Mouse (Mus musculus) mesoderm, embryonic 11.5 days (tissue): ENCODE results near the gene Rraga.
"Not testable (repeated sequence)": the region's sequence is repeated elsewhere in the genome, so short reads cannot be mapped to it uniquely, and the experiment has no call there.

ENCODE experiments used
- DNase-seq: peaks from one replicate; pipeline ENCODE4 v3.0.0-alpha.2; 2012; ENCODE audit warnings: low read depth, low spot score

Gene Rraga

GRCm38 (mm10) chr4:86588236-86588635 lies 12.8 kb downstream of the Rraga start:
- DNase-seq, result no peak

- no peak for DNase-seq
Observed at GRCm38 (mm10) chr4:86591304-86591703, 15.8 kb downstream of the Rraga start.

- peak; percentile 98 for DNase-seq
Observed at GRCm38 (mm10) chr4:86611524-86612288, 36.2 kb downstream of the Rraga start, which contains the start of gene Haus6. Gene Haus6, minus strand, starts transcription at chr4:86612055.

GRCm38 (mm10) chr4:86612289-86612620 lies 36.8 kb downstream of the Rraga start:
- DNase-seq, result no peak

DNA sequence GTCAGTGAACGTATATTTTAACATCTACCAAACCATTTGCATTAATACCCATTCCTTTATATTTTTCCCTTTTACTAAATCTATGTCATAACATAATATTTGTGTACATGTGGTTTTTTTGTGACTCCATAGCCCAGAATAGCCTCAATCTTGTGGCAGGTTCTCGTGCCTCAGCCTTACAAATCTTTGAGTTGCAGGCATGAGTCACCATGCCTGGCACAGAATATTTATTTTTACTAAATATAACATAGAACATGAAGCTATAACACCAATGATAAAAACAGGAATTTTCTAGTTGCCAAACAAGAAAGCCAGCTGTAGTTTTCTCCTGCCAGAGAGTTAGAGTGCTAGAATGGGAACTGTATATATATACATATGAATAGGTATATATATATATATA lies 45.0 kb downstream of the Rraga start:
- DNase-seq, result no peak

GRCm38 (mm10) chr4:86622116-86622515 lies 46.6 kb downstream of the Rraga start:
- DNase-seq, result no peak

- not testable (repeated sequence) for DNase-seq
Observed at GRCm38 (mm10) chr4:86622532-86622931, 47.1 kb downstream of the Rraga start.

GRCm38 (mm10) chr4:86625463-86625862 lies 50.0 kb downstream of the Rraga start:
- no peak for DNase-seq

- DNase-seq, result not testable (repeated sequence)
Observed at GRCm38 (mm10) chr4:86626496-86626895, 51.0 kb downstream of the Rraga start.
